Mouse (Mus musculus): Measurements from ENCODE around the gene Spocd1. TPM values are rescaled to one million over a fixed set of nuclear protein-coding genes. Genes with fewer than 3 reads are reported as not detected.

Spocd1 gene
- polyA plus RNA-seq, 1 experiment from 2014 or later, result not detected

GRCm38 (mm10) chr4:130001710-130002109, 72.7 kb downstream of the Spocd1 start:
- Histone ChIP-seq H3K9ac (ENCODE audit: low read length) (no peak overlapping the region), H3K27ac (ENCODE audit: low read length) (no peak overlapping the region), H3K4me1 (replicated peaks; ENCODE audit: control insufficient read depth, insufficient read depth, low read length) (peaks cover 15% of the 10 kb centered on the region), H3K27me3 (ENCODE audit: control insufficient read depth, insufficient read depth, low read depth, low read length) (peaks cover 5% of the 10 kb centered on the region), H3K4me2 (ENCODE audit: low read depth, low read length) (no peak overlapping the region), H3K9me3 (ENCODE audit: control insufficient read depth, low read length) (no peaks in the 10 kb centered on the region), H3K4me3 (ENCODE audit: low read length) (no peak overlapping the region), H3K36me3 (ENCODE audit: control insufficient read depth, insufficient read depth, low read length) (no peaks in the 10 kb centered on the region)
- peak; percentile 51 for ATAC-seq (ENCODE audit: low read depth)
- WGBS, result 8% methylated on average over 5 of the region's 5 CpGs

- peaks cover 15% of the 10 kb centered on the region for H3K4me1 ChIP-seq (replicated peaks; ENCODE audit: control insufficient read depth, insufficient read depth, low read length)
- no peak overlapping the region for H3K4me3 ChIP-seq (ENCODE audit: low read length)
- no peaks in the 10 kb centered on the region for H3K9me3 ChIP-seq (ENCODE audit: control insufficient read depth, low read length)
- H3K4me2 ChIP-seq (ENCODE audit: low read depth, low read length), result no peak overlapping the region
- no peaks in the 10 kb centered on the region for H3K36me3 ChIP-seq (ENCODE audit: control insufficient read depth, insufficient read depth, low read length)
- no peak overlapping the region for H3K9ac ChIP-seq (ENCODE audit: low read length)
- ATAC-seq (ENCODE audit: low read depth), result peak; percentile 90
- 25% methylated on average over 10 of the region's 10 CpGs for WGBS
- H3K27ac ChIP-seq (ENCODE audit: low read length), result 0 out of 2 replicates have a peak overlapping the region, but pooled peaks have one; percentile 0
- peaks cover 9% of the 10 kb centered on the region for H3K27me3 ChIP-seq (ENCODE audit: control insufficient read depth, insufficient read depth, low read depth, low read length)
These were observed 73.1 kb downstream of the Spocd1 start for GRCm38 (mm10) chr4:130002157-130002556.

- Histone ChIP-seq H3K9ac (ENCODE audit: low read length) (no peak overlapping the region), H3K4me3 (ENCODE audit: low read length) (no peak overlapping the region), H3K9me3 (ENCODE audit: control insufficient read depth, low read length) (no peaks in the 10 kb centered on the region), H3K36me3 (ENCODE audit: control insufficient read depth, insufficient read depth, low read length) (no peaks in the 10 kb centered on the region), H3K27ac (ENCODE audit: low read length) (no peak overlapping the region), H3K4me1 (replicated peaks; ENCODE audit: control insufficient read depth, insufficient read depth, low read length) (peaks cover 15% of the 10 kb centered on the region), H3K27me3 (ENCODE audit: control insufficient read depth, insufficient read depth, low read depth, low read length) (peaks cover 19% of the 10 kb centered on the region), H3K4me2 (ENCODE audit: low read depth, low read length) (no peak overlapping the region)
- WGBS, result 50% methylated on average over 9 of the region's 9 CpGs
- no peak for ATAC-seq (ENCODE audit: low read depth)
These were observed 76.5 kb downstream of the Spocd1 start for GRCm38 (mm10) chr4:130005593-130005992.

GRCm38 (mm10) chr4:130006533-130006932, 77.5 kb downstream of the Spocd1 start:
- Histone ChIP-seq H3K36me3 (ENCODE audit: control insufficient read depth, insufficient read depth, low read length) (no peaks in the 10 kb centered on the region), H3K27ac (ENCODE audit: low read length) (no peak overlapping the region), H3K4me2 (ENCODE audit: low read depth, low read length) (peak overlapping the region; percentile 56), H3K9ac (ENCODE audit: low read length) (no peak overlapping the region), H3K4me3 (ENCODE audit: low read length) (peak overlapping the region; percentile 31), H3K9me3 (ENCODE audit: control insufficient read depth, low read length) (no peaks in the 10 kb centered on the region), H3K4me1 (replicated peaks; ENCODE audit: control insufficient read depth, insufficient read depth, low read length) (peaks cover 11% of the 10 kb centered on the region), H3K27me3 (ENCODE audit: control insufficient read depth, insufficient read depth, low read depth, low read length) (peaks cover 19% of the 10 kb centered on the region)
- no peak for ATAC-seq (ENCODE audit: low read depth)
- WGBS, result 8% methylated on average over 25 of the region's 25 CpGs

Other genes with a start within 250 kb of the Spocd1 start
- 10.5 and 13.4 TPM in 2 replicates for gene Tmem39b, start 232.4 kb upstream of the Spocd1 start, polyA plus RNA-seq (2015; fragmentation: Nextera tagmentation; extraction: Ambion mirVana)
- gene Khdrbs1, start 186.9 kb upstream of the Spocd1 start, polyA plus RNA-seq (2015; fragmentation: Nextera tagmentation; extraction: Ambion mirVana), result 84.3 and 93.1 TPM in 2 replicates
- gene Ptp4a2, start 118.0 kb upstream of the Spocd1 start, polyA plus RNA-seq (2015; fragmentation: Nextera tagmentation; extraction: Ambion mirVana), result 302 and 330 TPM in 2 replicates
- 0.40 and 1.0 TPM in 2 replicates for gene Adgrb2, start 55.6 kb downstream of the Spocd1 start, polyA plus RNA-seq (2015; fragmentation: Nextera tagmentation; extraction: Ambion mirVana)
- 44.5 and 50.1 TPM in 2 replicates for gene Col16a1, start 118.6 kb downstream of the Spocd1 start, polyA plus RNA-seq (2015; fragmentation: Nextera tagmentation; extraction: Ambion mirVana)
- 77.9 and 81.2 TPM in 2 replicates for gene Pef1, start 173.3 kb downstream of the Spocd1 start, polyA plus RNA-seq (2015; fragmentation: Nextera tagmentation; extraction: Ambion mirVana)
- gene Hcrtr1, start 210.1 kb downstream of the Spocd1 start, polyA plus RNA-seq (2015; fragmentation: Nextera tagmentation; extraction: Ambion mirVana), result 0.34 and 0.40 TPM in 2 replicates
- 73.3 and 81.6 TPM in 2 replicates for gene Tinagl1, start 245.9 kb downstream of the Spocd1 start, polyA plus RNA-seq (2015; fragmentation: Nextera tagmentation; extraction: Ambion mirVana)